Mouse (Mus musculus) stomach, embryonic 16.5 days (tissue): ENCODE measurements around the gene Ncoa7. TPM values are rescaled to one million over a fixed set of nuclear protein-coding genes. Genes with fewer than 3 reads are reported as not detected.
"Not testable (repeated sequence)": the region's sequence is repeated elsewhere in the genome, so short reads cannot be mapped to it uniquely, and the experiment has no call there.

Experiments
- ATAC-seq: fragments of 200-750 bp; cut with Nextera tagmentation; 2 replicates; pipeline ENCODE4 v1.8.0; 2017; ENCODE audit warnings: moderate number of reproducible peaks, moderate TSS enrichment; ENCODE audit not compliant: insufficient read depth, low FRiP score
- H3K27ac ChIP-seq: fragments of 300-500 bp; sonication (generic); 2 replicates; pipeline ENCODE4 v1.5.1; 2014; ENCODE audit warnings: low read length
- H3K27me3 ChIP-seq: fragments of 300-500 bp; sonication (generic); 2 replicates; pipeline ENCODE4 v1.6.1; 2014; ENCODE audit warnings: low read length, control low read depth, mixed read lengths; ENCODE audit not compliant: control insufficient read depth, insufficient read depth
- H3K36me3 ChIP-seq: fragments of 300-500 bp; sonication (generic); 2 replicates; pipeline ENCODE4 v1.6.1; 2014; ENCODE audit warnings: low read length; ENCODE audit not compliant: control insufficient read depth, insufficient read depth
- H3K4me1 ChIP-seq: fragments of 300-500 bp; sonication (generic); 2 replicates; pipeline ENCODE4 v1.6.1; 2014; ENCODE audit warnings: low read length, control low read depth, mixed read lengths; ENCODE audit not compliant: control insufficient read depth, insufficient read depth
- H3K4me2 ChIP-seq: fragments of 300-500 bp; sonication (generic); 2 replicates; pipeline ENCODE4 v1.6.1; 2014; ENCODE audit warnings: low read depth, low read length, mixed read lengths
- H3K4me3 ChIP-seq: fragments of 300-500 bp; sonication (generic); replicated peaks from 2 replicates; pipeline ENCODE4 v1.5.1; 2014; ENCODE audit warnings: mild to moderate bottlenecking, low read length
- H3K9ac ChIP-seq: fragments of 300-500 bp; sonication (generic); 2 replicates; pipeline ENCODE4 v1.6.1; 2014; ENCODE audit warnings: low read length
- H3K9me3 ChIP-seq: fragments of 300-500 bp; sonication (generic); replicated peaks from 2 replicates; pipeline ENCODE4 v1.6.1; 2016; ENCODE audit warnings: low read length, control low read depth; ENCODE audit not compliant: control insufficient read depth
- WGBS: fragments of 180-500 bp; shearing (Covaris S2); extraction: QIAGEN DNeasy Blood & Tissue Kit; methylation state at CpG from one replicate; pipeline ENCODE4 v1.1.7; 2014; 5-methylcytosine and 5-hydroxymethylcytosine counted together
- polyA plus RNA-seq: library from polyadenylated mRNA; unstranded; fragments of >200 nt; fragmentation: Nextera tagmentation; extraction: Ambion mirVana; gene quantifications from 2 replicates; pipeline ENCODE4 v1.2.1, GENCODE M21; 2015

Gene Ncoa7
- polyA plus RNA-seq, 1 experiment from 2014 or later: 11.9 TPM

GRCm38 (mm10) chr10:30791016-30791415 lies 12.1 kb downstream of the Ncoa7 start:
- ATAC-seq: no peak
- Histone ChIP-seq H3K27ac (no peak overlapping the region), H3K27me3 (no peaks in the 10 kb centered on the region), H3K4me3 (no peak overlapping the region), H3K4me2 (no peak overlapping the region), H3K36me3 (no peaks in the 10 kb centered on the region), H3K4me1 (no peaks in the 10 kb centered on the region), H3K9ac (no peak overlapping the region), H3K9me3 (peaks cover 4% of the 10 kb centered on the region; the same call in 1 of the 2 replicates)
- 79% methylated on average over 3 of the region's 3 CpGs for WGBS

GRCm38 (mm10) chr10:30789521-30789920 lies 13.6 kb downstream of the Ncoa7 start:
- no peaks in the 10 kb centered on the region for H3K4me1 ChIP-seq
- H3K36me3 ChIP-seq: no peaks in the 10 kb centered on the region
- H3K27me3 ChIP-seq: no peaks in the 10 kb centered on the region
- no peaks in the 10 kb centered on the region for H3K9me3 ChIP-seq
- H3K9ac ChIP-seq: no peak overlapping the region
- ATAC-seq: no peak
- no peak overlapping the region for H3K27ac ChIP-seq
- WGBS: 93% methylated on average over 5 of the region's 5 CpGs
- H3K4me2 ChIP-seq: no peak overlapping the region
- no peak overlapping the region for H3K4me3 ChIP-seq

- H3K4me2 ChIP-seq: no peak overlapping the region
- no peak overlapping the region for H3K9ac ChIP-seq
- H3K36me3 ChIP-seq: no peaks in the 10 kb centered on the region
- no peaks in the 10 kb centered on the region for H3K4me1 ChIP-seq
- H3K4me3 ChIP-seq: no peak overlapping the region
- H3K27ac ChIP-seq: no peak overlapping the region
- WGBS: 81% methylated on average over 1 of the region's 1 CpGs
- no peaks in the 10 kb centered on the region for H3K27me3 ChIP-seq
- ATAC-seq: no peak
- H3K9me3 ChIP-seq: no peaks in the 10 kb centered on the region
Measured at GRCm38 (mm10) chr10:30788340-30788721, 14.8 kb downstream of the Ncoa7 start.

- Histone ChIP-seq H3K9ac (no peak overlapping the region), H3K36me3 (no peaks in the 10 kb centered on the region), H3K27me3 (no peaks in the 10 kb centered on the region), H3K4me1 (no peaks in the 10 kb centered on the region), H3K27ac (no peak overlapping the region), H3K9me3 (no peaks in the 10 kb centered on the region), H3K4me3 (no peak overlapping the region), H3K4me2 (no peak overlapping the region)
- 60% methylated on average over 3 of the region's 3 CpGs for WGBS
- no peak for ATAC-seq
Measured at GRCm38 (mm10) chr10:30787684-30788339, 15.3 kb downstream of the Ncoa7 start.

- ATAC-seq: no peak
- Histone ChIP-seq H3K4me2 (no peak overlapping the region), H3K9ac (no peak overlapping the region), H3K27ac (no peak overlapping the region), H3K9me3 (no peaks in the 10 kb centered on the region), H3K36me3 (no peaks in the 10 kb centered on the region), H3K4me3 (no peak overlapping the region), H3K27me3 (no peaks in the 10 kb centered on the region), H3K4me1 (no peaks in the 10 kb centered on the region)
- 69% methylated on average over 5 of the region's 5 CpGs for WGBS
Measured at GRCm38 (mm10) chr10:30786103-30786754, 16.9 kb downstream of the Ncoa7 start.

- 92% methylated on average over 9 of the region's 9 CpGs for WGBS
- H3K4me2 ChIP-seq, H3K4me3 ChIP-seq, H3K4me1 ChIP-seq, H3K9ac ChIP-seq, H3K27me3 ChIP-seq, H3K36me3 ChIP-seq, H3K9me3 ChIP-seq, H3K27ac ChIP-seq, ATAC-seq: not testable (repeated sequence)
Measured at GRCm38 (mm10) chr10:30780921-30781320, 22.2 kb downstream of the Ncoa7 start.

GRCm38 (mm10) chr10:30778240-30778639 lies 24.9 kb downstream of the Ncoa7 start:
- H3K4me3 ChIP-seq: no peak overlapping the region
- H3K27ac ChIP-seq: peak overlapping the region; percentile 11; the same call in 1 of the 2 replicates
- no peaks in the 10 kb centered on the region for H3K4me1 ChIP-seq
- no peaks in the 10 kb centered on the region for H3K27me3 ChIP-seq
- 59% methylated on average over 3 of the region's 3 CpGs for WGBS
- H3K9ac ChIP-seq: no peak overlapping the region
- no peaks in the 10 kb centered on the region for H3K9me3 ChIP-seq
- no peak for ATAC-seq
- no peaks in the 10 kb centered on the region for H3K36me3 ChIP-seq
- H3K4me2 ChIP-seq: no peak overlapping the region

GRCm38 (mm10) chr10:30775987-30776386 lies 27.1 kb downstream of the Ncoa7 start:
- H3K4me3 ChIP-seq: no peak overlapping the region
- H3K27me3 ChIP-seq: no peaks in the 10 kb centered on the region
- H3K9ac ChIP-seq: no peak overlapping the region
- no peak overlapping the region for H3K27ac ChIP-seq
- no peaks in the 10 kb centered on the region for H3K9me3 ChIP-seq
- WGBS: 66% methylated on average over 2 of the region's 2 CpGs
- no peaks in the 10 kb centered on the region for H3K4me1 ChIP-seq
- H3K4me2 ChIP-seq: no peak overlapping the region
- H3K36me3 ChIP-seq: no peaks in the 10 kb centered on the region
- no peak for ATAC-seq

GRCm38 (mm10) chr10:30775568-30775967 lies 27.6 kb downstream of the Ncoa7 start:
- Histone ChIP-seq H3K36me3 (no peaks in the 10 kb centered on the region), H3K9me3 (no peaks in the 10 kb centered on the region), H3K9ac (no peak overlapping the region), H3K4me1 (no peaks in the 10 kb centered on the region), H3K4me2 (no peak overlapping the region), H3K27ac (no peak overlapping the region), H3K4me3 (no peak overlapping the region), H3K27me3 (no peaks in the 10 kb centered on the region)
- WGBS: 43% methylated on average over 5 of the region's 5 CpGs
- no peak for ATAC-seq
